Mouse (Mus musculus): Measurements from ENCODE around the gene Krtap5-1. TPM values are rescaled to one million over a fixed set of nuclear protein-coding genes. Genes with fewer than 3 reads are reported as not detected.
"Not testable (repeated sequence)": the region's sequence is repeated elsewhere in the genome, so short reads cannot be mapped to it uniquely, and the experiment has no call there.

The Krtap5-1 gene
- polyA plus RNA-seq, 1 experiment from 2014 or later: not detected

DNA sequence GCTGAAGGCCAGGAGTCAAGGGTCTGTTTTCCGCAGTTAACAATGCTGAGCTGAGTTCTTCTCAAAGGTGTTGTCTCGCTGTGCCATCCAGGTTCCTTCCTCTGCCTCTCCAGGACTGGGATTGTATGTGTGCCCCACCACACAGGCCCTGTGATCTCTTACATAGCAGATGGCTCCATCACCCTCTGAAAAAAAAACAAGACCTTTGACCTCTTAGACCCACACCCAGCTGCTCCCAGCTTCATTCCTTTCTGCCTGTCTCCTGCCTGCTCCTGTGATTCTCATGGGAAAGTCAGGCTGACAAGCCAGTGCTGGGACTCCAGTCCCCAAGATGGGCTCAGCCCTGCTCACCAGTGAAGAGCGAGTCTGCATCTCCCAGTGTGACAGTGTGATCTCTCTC lies 31.6 kb upstream of the Krtap5-1 start:
- H3K27ac ChIP-seq (ENCODE audit: low read length): no peak overlapping the region
- H3K4me3 ChIP-seq (ENCODE audit: low read length): no peak overlapping the region
- H3K4me2 ChIP-seq (ENCODE audit: low read depth, low read length): no peak overlapping the region
- H3K9ac ChIP-seq (ENCODE audit: low read length): no peak overlapping the region
- no peaks in the 10 kb centered on the region for H3K9me3 ChIP-seq (replicated peaks; ENCODE audit: control insufficient read depth, low read length)
- ATAC-seq (replicated peaks; ENCODE audit: extremely low read depth, insufficient read depth, low FRiP score): no peak
- 77% methylated on average over 3 of the region's 3 CpGs for WGBS
- H3K27me3 ChIP-seq (ENCODE audit: control insufficient read depth, insufficient read depth, low read length): no peaks in the 10 kb centered on the region
- no peaks in the 10 kb centered on the region for H3K36me3 ChIP-seq (ENCODE audit: control insufficient read depth, insufficient read depth)
- H3K4me1 ChIP-seq (ENCODE audit: control insufficient read depth, insufficient read depth, low read length): peaks cover 30% of the 10 kb centered on the region

DNA sequence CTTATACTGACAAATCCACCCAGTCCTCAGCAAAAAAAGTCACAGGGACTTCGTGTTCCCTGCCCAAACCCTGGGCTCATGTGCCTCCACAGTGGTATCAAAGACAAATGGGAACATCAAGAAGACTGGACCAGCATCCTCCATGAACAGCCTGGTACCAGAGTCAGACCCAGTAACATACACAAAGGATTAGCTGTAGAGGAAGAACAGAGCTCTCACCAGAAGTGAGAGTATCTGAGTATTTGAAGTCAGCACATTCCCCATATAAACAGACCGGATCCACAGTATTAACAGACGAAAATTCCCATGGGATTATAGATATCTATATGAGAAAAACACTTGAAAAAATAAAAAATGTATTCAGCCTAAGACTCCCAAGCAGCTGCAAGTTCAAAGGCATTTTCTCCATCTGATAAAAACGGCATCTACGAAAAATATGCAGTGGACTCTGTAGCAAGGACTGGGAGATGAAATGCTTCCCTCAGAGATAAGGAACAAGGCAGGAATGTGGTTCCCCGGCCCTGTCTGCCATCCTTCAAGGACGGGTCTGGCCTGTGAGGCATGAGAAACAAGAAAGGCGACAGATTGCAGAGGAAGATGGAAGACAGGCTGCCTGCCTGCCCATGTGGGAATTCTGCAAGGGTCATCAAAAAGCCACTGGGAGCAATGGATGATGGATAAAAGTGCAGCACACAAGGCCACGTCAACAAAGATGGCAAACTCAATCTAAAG lies 30.0 kb upstream of the Krtap5-1 start:
- peaks cover 30% of the 10 kb centered on the region for H3K4me1 ChIP-seq (ENCODE audit: control insufficient read depth, insufficient read depth, low read length)
- ATAC-seq (replicated peaks; ENCODE audit: extremely low read depth, insufficient read depth, low FRiP score): no peak
- H3K27me3 ChIP-seq (ENCODE audit: control insufficient read depth, insufficient read depth, low read length): no peaks in the 10 kb centered on the region
- H3K36me3 ChIP-seq (ENCODE audit: control insufficient read depth, insufficient read depth): no peaks in the 10 kb centered on the region
- no peak overlapping the region for H3K9ac ChIP-seq (ENCODE audit: low read length)
- H3K4me2 ChIP-seq (ENCODE audit: low read depth, low read length): no peak overlapping the region
- H3K4me3 ChIP-seq (ENCODE audit: low read length): no peak overlapping the region
- WGBS: 32% methylated on average over 9 of the region's 9 CpGs
- H3K27ac ChIP-seq (ENCODE audit: low read length): peak overlapping the region; percentile 41
- no peaks in the 10 kb centered on the region for H3K9me3 ChIP-seq (replicated peaks; ENCODE audit: control insufficient read depth, low read length)

DNA sequence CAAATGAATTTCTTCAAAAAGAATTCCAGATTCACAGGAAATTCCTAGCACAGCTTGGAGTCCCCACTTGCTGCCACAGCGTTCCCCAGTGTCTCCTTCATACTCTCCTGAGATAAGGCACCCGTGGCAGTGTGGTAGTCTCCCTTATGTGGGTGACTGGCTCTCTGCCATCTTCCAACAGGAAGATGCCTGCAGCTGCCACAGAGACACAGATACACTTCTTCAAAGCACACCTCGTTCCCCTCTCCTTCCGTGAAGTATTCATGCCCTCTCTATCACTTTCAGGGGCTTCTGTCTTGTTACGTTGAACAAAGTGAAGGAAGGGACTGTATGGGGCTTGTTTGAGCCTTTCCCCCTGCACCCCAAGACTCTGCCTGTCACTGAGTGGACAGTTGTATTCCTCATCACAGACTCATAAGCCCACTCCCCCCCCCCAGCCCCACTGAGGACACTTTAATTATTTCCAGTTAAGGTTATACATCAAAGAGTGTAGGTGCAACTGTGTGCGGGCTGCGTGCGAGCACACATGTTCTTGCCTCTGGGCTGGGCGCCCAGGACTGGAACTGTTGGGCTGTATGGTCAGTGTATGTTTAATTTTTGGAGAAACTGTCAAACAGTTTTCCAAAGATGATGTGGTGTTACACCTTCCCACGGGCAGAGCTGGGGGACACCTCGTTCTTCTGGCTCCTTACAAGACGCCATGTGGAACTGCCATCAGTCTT lies 26.6 kb upstream of the Krtap5-1 start:
- Histone ChIP-seq H3K9ac (ENCODE audit: low read length) (no peak overlapping the region), H3K36me3 (ENCODE audit: control insufficient read depth, insufficient read depth) (no peaks in the 10 kb centered on the region), H3K4me3 (ENCODE audit: low read length) (no peak overlapping the region), H3K27ac (ENCODE audit: low read length) (peak overlapping the region; percentile 62), H3K9me3 (replicated peaks; ENCODE audit: control insufficient read depth, low read length) (no peaks in the 10 kb centered on the region), H3K4me2 (ENCODE audit: low read depth, low read length) (no peak overlapping the region), H3K4me1 (ENCODE audit: control insufficient read depth, insufficient read depth, low read length) (peaks cover 12% of the 10 kb centered on the region), H3K27me3 (ENCODE audit: control insufficient read depth, insufficient read depth, low read length) (no peaks in the 10 kb centered on the region)
- ATAC-seq (replicated peaks; ENCODE audit: extremely low read depth, insufficient read depth, low FRiP score): no peak
- 73% methylated on average over 12 of the region's 12 CpGs for WGBS

DNA sequence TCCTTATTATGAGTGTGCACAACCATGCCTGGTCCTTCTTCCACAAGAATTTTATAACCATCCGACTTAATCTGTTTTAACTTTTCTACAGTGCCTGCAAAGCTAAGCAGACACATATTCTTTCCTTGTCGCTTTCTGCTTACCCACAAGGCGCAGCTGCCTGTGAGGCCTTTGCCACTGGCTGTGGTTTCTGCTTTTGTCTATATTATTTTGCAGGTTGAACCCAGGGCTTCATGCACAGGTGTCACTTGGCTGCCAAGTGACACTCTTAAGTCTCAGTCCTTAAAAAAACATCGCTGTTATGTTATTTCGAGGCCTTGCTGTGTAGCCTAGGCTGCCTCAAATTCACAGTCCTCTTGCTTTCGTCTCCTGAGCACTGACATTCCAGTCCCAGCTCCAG lies 25.7 kb upstream of the Krtap5-1 start:
- 83% methylated on average over 6 of the region's 6 CpGs for WGBS
- Histone ChIP-seq H3K36me3 (ENCODE audit: control insufficient read depth, insufficient read depth) (no peaks in the 10 kb centered on the region), H3K27ac (ENCODE audit: low read length) (peak overlapping the region; percentile 62), H3K9ac (ENCODE audit: low read length) (no peak overlapping the region), H3K4me1 (ENCODE audit: control insufficient read depth, insufficient read depth, low read length) (peaks cover 14% of the 10 kb centered on the region), H3K4me2 (ENCODE audit: low read depth, low read length) (no peak overlapping the region), H3K4me3 (ENCODE audit: low read length) (no peak overlapping the region), H3K27me3 (ENCODE audit: control insufficient read depth, insufficient read depth, low read length) (no peaks in the 10 kb centered on the region), H3K9me3 (replicated peaks; ENCODE audit: control insufficient read depth, low read length) (no peaks in the 10 kb centered on the region)
- no peak for ATAC-seq (replicated peaks; ENCODE audit: extremely low read depth, insufficient read depth, low FRiP score)

DNA sequence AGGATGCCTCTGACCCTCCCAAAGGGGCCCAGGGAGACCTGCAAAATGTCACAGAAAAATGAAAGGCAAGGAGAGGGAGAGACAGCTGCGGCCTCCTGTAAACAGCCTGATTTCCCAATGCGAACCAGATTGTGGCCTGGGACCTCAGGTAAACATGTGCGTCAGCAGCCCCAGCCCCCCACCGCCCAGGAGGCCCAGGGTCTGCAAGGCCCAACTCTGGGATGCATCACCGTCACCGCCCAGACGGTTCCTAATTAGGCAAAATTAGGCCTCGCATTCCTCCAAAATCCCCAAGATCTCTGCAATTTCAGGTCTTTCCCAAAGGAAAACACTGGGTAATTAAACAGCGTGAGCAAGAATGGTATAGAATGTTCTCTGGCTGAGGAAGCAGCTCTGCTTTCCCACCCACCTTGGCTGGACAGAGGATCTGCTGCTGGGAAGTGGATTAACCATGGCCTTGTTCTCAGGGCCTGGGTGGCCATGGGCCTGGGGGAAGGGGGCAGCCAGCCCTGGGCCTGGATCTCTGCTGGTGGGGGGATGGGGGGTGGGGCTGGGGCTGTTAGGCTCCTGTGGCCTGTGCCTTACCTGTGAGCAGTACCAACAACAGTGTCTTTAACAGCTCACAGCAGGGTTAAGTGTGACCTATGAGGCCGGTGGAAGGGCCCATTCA lies 24.9 kb upstream of the Krtap5-1 start:
- ATAC-seq (replicated peaks; ENCODE audit: extremely low read depth, insufficient read depth, low FRiP score); H3K36me3 ChIP-seq (ENCODE audit: control insufficient read depth, insufficient read depth); H3K9ac ChIP-seq (ENCODE audit: low read length); H3K4me1 ChIP-seq (ENCODE audit: control insufficient read depth, insufficient read depth, low read length); H3K4me2 ChIP-seq (ENCODE audit: low read depth, low read length); H3K4me3 ChIP-seq (ENCODE audit: low read length); H3K27me3 ChIP-seq (ENCODE audit: control insufficient read depth, insufficient read depth, low read length); H3K9me3 ChIP-seq (replicated peaks; ENCODE audit: control insufficient read depth, low read length): not testable (repeated sequence)
- 62% methylated on average over 3 of the region's 10 CpGs for WGBS
- H3K27ac ChIP-seq (ENCODE audit: low read length): peak overlapping the region; percentile 20; the same call in 1 of the 2 replicates

DNA sequence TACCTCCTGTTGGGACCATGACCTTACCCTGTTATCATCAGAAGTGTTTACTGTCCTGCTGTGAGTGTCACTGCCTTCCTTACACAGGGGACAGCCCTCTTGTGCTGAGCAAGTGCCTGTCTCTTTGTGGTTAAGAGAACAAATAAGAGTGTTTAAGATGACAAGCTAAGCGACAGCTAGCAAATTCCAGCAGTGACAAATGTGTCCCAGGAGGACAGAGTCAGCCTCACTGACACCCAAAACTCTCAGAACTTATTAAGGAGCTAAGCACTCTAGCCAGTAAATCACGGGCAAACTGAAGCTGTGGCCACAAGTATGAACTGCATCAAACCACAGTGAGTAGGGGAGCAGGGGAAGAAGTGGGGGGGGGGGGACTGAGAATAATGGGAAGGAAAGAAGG lies 24.0 kb upstream of the Krtap5-1 start:
- Histone ChIP-seq H3K27me3 (ENCODE audit: control insufficient read depth, insufficient read depth, low read length) (no peaks in the 10 kb centered on the region), H3K36me3 (ENCODE audit: control insufficient read depth, insufficient read depth) (no peaks in the 10 kb centered on the region), H3K9me3 (replicated peaks; ENCODE audit: control insufficient read depth, low read length) (no peaks in the 10 kb centered on the region), H3K9ac (ENCODE audit: low read length) (0 out of 2 replicates have a peak overlapping the region, but pooled peaks have one; percentile 30), H3K4me1 (ENCODE audit: control insufficient read depth, insufficient read depth, low read length) (peaks cover 10% of the 10 kb centered on the region), H3K27ac (ENCODE audit: low read length) (peak overlapping the region; percentile 20), H3K4me2 (ENCODE audit: low read depth, low read length) (no peak overlapping the region), H3K4me3 (ENCODE audit: low read length) (no peak overlapping the region)
- ATAC-seq (replicated peaks; ENCODE audit: extremely low read depth, insufficient read depth, low FRiP score): no peak
- WGBS: 29% methylated on average over 2 of the region's 2 CpGs

DNA sequence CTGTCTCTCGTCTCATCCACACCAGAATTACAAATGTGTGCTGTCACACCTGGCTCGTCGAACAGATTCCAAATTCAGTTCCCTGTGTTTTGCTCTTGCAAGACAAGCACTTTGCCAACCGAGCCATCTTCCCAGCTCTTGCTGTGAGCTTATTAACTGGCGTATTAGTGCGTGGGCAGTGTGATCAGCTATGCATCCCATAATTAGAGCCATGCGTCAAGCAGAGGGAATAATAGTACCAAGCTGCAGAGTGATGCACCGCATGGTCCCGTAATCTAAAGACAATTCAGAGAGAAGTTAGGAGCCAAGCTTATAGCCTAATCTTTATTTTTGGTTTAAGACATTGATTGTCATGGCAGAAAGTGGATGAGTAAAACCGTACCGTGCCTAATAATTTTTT lies 22.2 kb upstream of the Krtap5-1 start:
- H3K4me1 ChIP-seq (ENCODE audit: control insufficient read depth, insufficient read depth, low read length): peaks cover 10% of the 10 kb centered on the region
- no peak overlapping the region for H3K27ac ChIP-seq (ENCODE audit: low read length)
- H3K9ac ChIP-seq (ENCODE audit: low read length): no peak overlapping the region
- H3K27me3 ChIP-seq (ENCODE audit: control insufficient read depth, insufficient read depth, low read length): no peaks in the 10 kb centered on the region
- H3K4me2 ChIP-seq (ENCODE audit: low read depth, low read length): no peak overlapping the region
- no peak for ATAC-seq (replicated peaks; ENCODE audit: extremely low read depth, insufficient read depth, low FRiP score)
- no peak overlapping the region for H3K4me3 ChIP-seq (ENCODE audit: low read length)
- 87% methylated on average over 11 of the region's 11 CpGs for WGBS
- H3K9me3 ChIP-seq (replicated peaks; ENCODE audit: control insufficient read depth, low read length): no peaks in the 10 kb centered on the region
- no peaks in the 10 kb centered on the region for H3K36me3 ChIP-seq (ENCODE audit: control insufficient read depth, insufficient read depth)

DNA sequence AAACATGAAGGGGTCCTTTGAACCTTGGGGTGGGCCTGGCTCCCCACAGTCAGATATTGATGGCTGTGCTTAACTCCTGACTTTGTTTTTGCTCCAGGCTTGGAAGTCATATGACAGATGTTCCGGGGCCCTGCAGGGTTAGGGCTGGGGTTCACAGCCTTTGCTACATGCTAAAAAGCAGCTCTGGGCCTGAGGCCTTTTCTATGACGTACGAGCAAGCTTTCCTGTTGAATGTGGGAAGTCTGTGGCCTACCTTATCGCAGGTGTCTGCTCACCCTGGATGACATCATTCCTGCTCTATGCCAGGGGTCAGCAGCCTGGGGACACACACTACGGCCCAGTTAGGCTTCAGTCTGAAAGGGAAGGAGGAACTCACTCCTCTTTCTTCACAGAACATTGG lies 20.3 kb upstream of the Krtap5-1 start:
- no peak overlapping the region for H3K27ac ChIP-seq (ENCODE audit: low read length)
- WGBS: 71% methylated on average over 5 of the region's 5 CpGs

DNA sequence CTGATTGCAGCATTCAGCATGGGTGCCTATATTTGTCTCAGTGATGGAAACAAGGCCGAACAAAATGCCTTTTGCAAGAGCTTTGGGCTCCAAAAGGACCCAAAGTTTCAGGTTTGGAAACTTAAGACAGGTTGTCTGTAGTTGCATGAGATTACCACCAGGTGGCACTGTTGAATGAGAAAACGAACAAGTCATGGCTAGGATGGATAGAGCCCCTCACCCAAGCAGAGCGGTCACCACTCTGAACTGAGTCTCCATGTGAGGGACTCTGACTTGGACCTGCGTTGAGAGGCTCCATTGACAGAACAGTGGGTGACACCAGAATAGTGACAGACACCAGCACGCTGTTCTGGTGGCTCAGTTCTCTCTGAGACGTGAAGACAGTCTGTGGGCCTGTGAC lies 19.6 kb upstream of the Krtap5-1 start:
- no peaks in the 10 kb centered on the region for H3K9me3 ChIP-seq (replicated peaks; ENCODE audit: control insufficient read depth, low read length)
- H3K36me3 ChIP-seq (ENCODE audit: control insufficient read depth, insufficient read depth): no peaks in the 10 kb centered on the region
- peak; percentile 61; the same call in 1 of the 2 replicates for ATAC-seq (replicated peaks; ENCODE audit: extremely low read depth, insufficient read depth, low FRiP score)
- H3K4me3 ChIP-seq (ENCODE audit: low read length): no peak overlapping the region
- no peak overlapping the region for H3K27ac ChIP-seq (ENCODE audit: low read length)
- H3K4me2 ChIP-seq (ENCODE audit: low read depth, low read length): no peak overlapping the region
- H3K27me3 ChIP-seq (ENCODE audit: control insufficient read depth, insufficient read depth, low read length): no peaks in the 10 kb centered on the region
- H3K9ac ChIP-seq (ENCODE audit: low read length): no peak overlapping the region
- 31% methylated on average over 6 of the region's 6 CpGs for WGBS
- H3K4me1 ChIP-seq (ENCODE audit: control insufficient read depth, insufficient read depth, low read length): peaks cover 10% of the 10 kb centered on the region

More for the DNA sequence above, 20.3 kb upstream of the Krtap5-1 start:
- no peak for ATAC-seq (replicated peaks; ENCODE audit: extremely low read depth, insufficient read depth, low FRiP score)
- Histone ChIP-seq H3K4me2 (ENCODE audit: low read depth, low read length) (no peak overlapping the region), H3K9ac (ENCODE audit: low read length) (0 out of 2 replicates have a peak overlapping the region, but pooled peaks have one; percentile 9), H3K27me3 (ENCODE audit: control insufficient read depth, insufficient read depth, low read length) (no peaks in the 10 kb centered on the region), H3K4me3 (ENCODE audit: low read length) (no peak overlapping the region), H3K9me3 (replicated peaks; ENCODE audit: control insufficient read depth, low read length) (no peaks in the 10 kb centered on the region), H3K4me1 (ENCODE audit: control insufficient read depth, insufficient read depth, low read length) (peaks cover 10% of the 10 kb centered on the region), H3K36me3 (ENCODE audit: control insufficient read depth, insufficient read depth) (no peaks in the 10 kb centered on the region)

All from heart, embryonic 16.5 days (tissue).